Mouse (Mus musculus) limb, embryonic 12.5 days (tissue): ENCODE measurements around the gene Ccdc185. TPM values are rescaled to one million over a fixed set of nuclear protein-coding genes. Genes with fewer than 3 reads are reported as not detected.
A peak's percentile ranks its signal among the peaks of the same experiment; 100 is the strongest.

Source experiments
- ATAC-seq: fragments of 200-750 bp; cut with Nextera tagmentation; 2 replicates; pipeline ENCODE4 v1.8.0; 2017; ENCODE audit warnings: low read depth, moderate TSS enrichment; ENCODE audit not compliant: insufficient number of reproducible peaks, insufficient read depth, low FRiP score, low TSS enrichment
- H3K27ac ChIP-seq: fragments of 300-500 bp; sonication (generic); 2 replicates; pipeline ENCODE4 v1.5.1; 2016; ENCODE audit warnings: mild to moderate bottlenecking, moderate library complexity
- H3K27me3 ChIP-seq: fragments of 300-500 bp; sonication (generic); 2 replicates; pipeline ENCODE4 v1.6.1; 2016; ENCODE audit warnings: mild to moderate bottlenecking, moderate library complexity
- H3K36me3 ChIP-seq: fragments of 300-500 bp; sonication (generic); 2 replicates; pipeline ENCODE4 v1.6.1; 2016; ENCODE audit warnings: mild to moderate bottlenecking, moderate library complexity
- H3K4me1 ChIP-seq: fragments of 300-500 bp; sonication (generic); replicated peaks from 2 replicates; pipeline ENCODE4 v1.6.1; 2016
- H3K4me2 ChIP-seq: fragments of 300-500 bp; sonication (generic); 2 replicates; pipeline ENCODE4 v1.6.1; 2016; ENCODE audit warnings: mild to moderate bottlenecking, moderate library complexity
- H3K4me3 ChIP-seq: fragments of 300-500 bp; sonication (generic); replicated peaks from 2 replicates; pipeline ENCODE4 v1.5.1; 2016; ENCODE audit warnings: mild to moderate bottlenecking
- H3K9ac ChIP-seq: fragments of 300-500 bp; sonication (generic); replicated peaks from 2 replicates; pipeline ENCODE4 v1.6.1; 2016; ENCODE audit warnings: mild to moderate bottlenecking, moderate library complexity
- H3K9me3 ChIP-seq: fragments of 300-500 bp; sonication (generic); 2 replicates; pipeline ENCODE4 v1.6.1; 2016; ENCODE audit warnings: mild to moderate bottlenecking, moderate library complexity
- WGBS: fragments of 180-500 bp; shearing (Covaris S2); methylation state at CpG from one replicate; pipeline ENCODE4 v1.1.7; 2016; 5-methylcytosine and 5-hydroxymethylcytosine counted together
- polyA plus RNA-seq: library from polyadenylated mRNA; unstranded; fragments of >200 nt; fragmentation: Nextera tagmentation; extraction: Ambion mirVana; gene quantifications from 2 replicates; pipeline ENCODE4 v1.2.1, GENCODE M21; 2016

The Ccdc185 gene
- polyA plus RNA-seq = not detected in 2 replicates

GRCm38 (mm10) chr1:182749080-182749479, at the start of gene Ccdc185:
Ccdc185 (minus strand) TSS chr1:182749180.
- Histone ChIP-seq H3K4me3 (no peak within 1 kb of the TSS), H3K4me1 (no peaks in the 10 kb centered on the region), H3K4me2 (no peak within 1 kb of the TSS), H3K27ac (no peak within 1 kb of the TSS), H3K27me3 (no peaks in the 10 kb centered on the region; the same call in none of the 2 replicates), H3K9ac (no peak within 1 kb of the TSS), H3K36me3 (no peaks in the 10 kb centered on the region), H3K9me3 (no peaks in the 10 kb centered on the region)
- no peak for ATAC-seq
- WGBS = 83% methylated on average over 9 of the region's 9 CpGs

- Histone ChIP-seq H3K4me1 (peaks cover 11% of the 10 kb centered on the region), H3K27me3 (no peaks in the 10 kb centered on the region), H3K9me3 (no peaks in the 10 kb centered on the region), H3K4me2 (no peak overlapping the region), H3K36me3 (no peaks in the 10 kb centered on the region), H3K27ac (no peak overlapping the region), H3K9ac (no peak overlapping the region), H3K4me3 (no peak overlapping the region)
- ATAC-seq = no peak
- 51% methylated on average over 14 of the region's 14 CpGs for WGBS
These were observed 48.1 kb upstream of the Ccdc185 start for GRCm38 (mm10) chr1:182797048-182797447.

- Histone ChIP-seq H3K4me2 (no peak overlapping the region), H3K36me3 (no peaks in the 10 kb centered on the region), H3K27ac (no peak overlapping the region), H3K9ac (no peak overlapping the region), H3K27me3 (no peaks in the 10 kb centered on the region), H3K9me3 (no peaks in the 10 kb centered on the region), H3K4me3 (no peak overlapping the region), H3K4me1 (peaks cover 13% of the 10 kb centered on the region)
- WGBS = 91% methylated on average over 9 of the region's 9 CpGs
- ATAC-seq = no peak
These were observed 45.6 kb upstream of the Ccdc185 start for GRCm38 (mm10) chr1:182794628-182795027.

- Histone ChIP-seq H3K36me3 (no peaks in the 10 kb centered on the region), H3K4me3 (no peak overlapping the region), H3K27ac (no peak overlapping the region), H3K27me3 (no peaks in the 10 kb centered on the region), H3K4me2 (no peak overlapping the region), H3K4me1 (peaks cover 13% of the 10 kb centered on the region), H3K9me3 (no peaks in the 10 kb centered on the region), H3K9ac (no peak overlapping the region)
- WGBS = 88% methylated on average over 10 of the region's 10 CpGs
- ATAC-seq = no peak
These were observed 45.2 kb upstream of the Ccdc185 start for GRCm38 (mm10) chr1:182794221-182794620.

GRCm38 (mm10) chr1:182792521-182793071, 43.6 kb upstream of the Ccdc185 start:
- H3K9me3 ChIP-seq = no peaks in the 10 kb centered on the region
- ATAC-seq = peak; percentile 54; the same call in 1 of the 2 replicates
- H3K4me3 ChIP-seq = peak overlapping the region; percentile 8; the same call in 1 of the 2 replicates
- 11% methylated on average over 16 of the region's 16 CpGs for WGBS
- no peaks in the 10 kb centered on the region for H3K36me3 ChIP-seq
- peak overlapping the region; percentile 44; the same call in 1 of the 2 replicates for H3K9ac ChIP-seq
- no peaks in the 10 kb centered on the region for H3K27me3 ChIP-seq
- H3K27ac ChIP-seq = peak overlapping the region; percentile 70
- H3K4me1 ChIP-seq = peaks cover 13% of the 10 kb centered on the region
- peak overlapping the region; percentile 45 for H3K4me2 ChIP-seq

GRCm38 (mm10) chr1:182788896-182789295, 39.9 kb upstream of the Ccdc185 start:
- H3K4me1 ChIP-seq = peaks cover 18% of the 10 kb centered on the region
- H3K36me3 ChIP-seq = no peaks in the 10 kb centered on the region
- H3K9ac ChIP-seq = no peak overlapping the region
- no peak overlapping the region for H3K27ac ChIP-seq
- H3K4me3 ChIP-seq = no peak overlapping the region
- H3K4me2 ChIP-seq = no peak overlapping the region
- WGBS = 22% methylated on average over 6 of the region's 6 CpGs
- no peaks in the 10 kb centered on the region for H3K9me3 ChIP-seq
- no peak for ATAC-seq
- H3K27me3 ChIP-seq = no peaks in the 10 kb centered on the region

- H3K4me2 ChIP-seq = no peak overlapping the region
- 49% methylated on average over 7 of the region's 7 CpGs for WGBS
- peaks cover 7% of the 10 kb centered on the region for H3K4me1 ChIP-seq
- no peaks in the 10 kb centered on the region for H3K9me3 ChIP-seq
- H3K9ac ChIP-seq = no peak overlapping the region
- no peak overlapping the region for H3K27ac ChIP-seq
- H3K4me3 ChIP-seq = no peak overlapping the region
- H3K27me3 ChIP-seq = no peaks in the 10 kb centered on the region
- no peaks in the 10 kb centered on the region for H3K36me3 ChIP-seq
- no peak for ATAC-seq
These were observed 38.0 kb upstream of the Ccdc185 start for GRCm38 (mm10) chr1:182787030-182787429.

- no peak overlapping the region for H3K4me2 ChIP-seq
- no peak overlapping the region for H3K4me3 ChIP-seq
- H3K36me3 ChIP-seq = no peaks in the 10 kb centered on the region
- WGBS = 82% methylated on average over 5 of the region's 5 CpGs
- H3K9me3 ChIP-seq = no peaks in the 10 kb centered on the region
- H3K27ac ChIP-seq = no peak overlapping the region
- H3K9ac ChIP-seq = no peak overlapping the region
- peaks cover 5% of the 10 kb centered on the region; the same call in 1 of the 2 replicates for H3K4me1 ChIP-seq
- no peak for ATAC-seq
- H3K27me3 ChIP-seq = no peaks in the 10 kb centered on the region
These were observed 36.5 kb upstream of the Ccdc185 start for GRCm38 (mm10) chr1:182785504-182785903.

GRCm38 (mm10) chr1:182784784-182785183, 35.8 kb upstream of the Ccdc185 start:
- Histone ChIP-seq H3K36me3 (no peaks in the 10 kb centered on the region), H3K9me3 (no peaks in the 10 kb centered on the region), H3K27me3 (no peaks in the 10 kb centered on the region), H3K4me2 (no peak overlapping the region), H3K4me1 (peaks cover 5% of the 10 kb centered on the region; the same call in 1 of the 2 replicates), H3K27ac (no peak overlapping the region), H3K9ac (no peak overlapping the region), H3K4me3 (no peak overlapping the region)
- WGBS = 87% methylated on average over 3 of the region's 3 CpGs
- ATAC-seq = no peak

- peaks cover 5% of the 10 kb centered on the region; the same call in 1 of the 2 replicates for H3K4me1 ChIP-seq
- no peak overlapping the region for H3K4me2 ChIP-seq
- no peaks in the 10 kb centered on the region for H3K36me3 ChIP-seq
- no peak overlapping the region for H3K4me3 ChIP-seq
- no peaks in the 10 kb centered on the region for H3K9me3 ChIP-seq
- no peak overlapping the region for H3K9ac ChIP-seq
- no peak overlapping the region for H3K27ac ChIP-seq
- ATAC-seq = no peak
- 85% methylated on average over 7 of the region's 7 CpGs for WGBS
- no peaks in the 10 kb centered on the region for H3K27me3 ChIP-seq
These were observed 34.8 kb upstream of the Ccdc185 start for GRCm38 (mm10) chr1:182783774-182784173.

- WGBS = 94% methylated on average over 6 of the region's 6 CpGs
- Histone ChIP-seq H3K9me3 (no peaks in the 10 kb centered on the region), H3K4me3 (no peak overlapping the region), H3K9ac (no peak overlapping the region), H3K4me1 (no peaks in the 10 kb centered on the region; the same call in 1 of the 2 replicates), H3K36me3 (no peaks in the 10 kb centered on the region), H3K27ac (no peak overlapping the region), H3K4me2 (no peak overlapping the region), H3K27me3 (no peaks in the 10 kb centered on the region)
- ATAC-seq = no peak
These were observed 30.1 kb upstream of the Ccdc185 start for GRCm38 (mm10) chr1:182779024-182779520.

- WGBS = 77% methylated on average over 13 of the region's 13 CpGs
- Histone ChIP-seq H3K9me3 (no peaks in the 10 kb centered on the region), H3K4me1 (no peaks in the 10 kb centered on the region; the same call in 1 of the 2 replicates), H3K36me3 (no peaks in the 10 kb centered on the region), H3K4me2 (no peak overlapping the region), H3K4me3 (no peak overlapping the region), H3K27me3 (no peaks in the 10 kb centered on the region), H3K9ac (no peak overlapping the region), H3K27ac (no peak overlapping the region)
- no peak for ATAC-seq
These were observed 29.2 kb upstream of the Ccdc185 start for GRCm38 (mm10) chr1:182778225-182778624.
